Mouse (Mus musculus): Measurements from ENCODE around the gene Neurl1a. TPM values are rescaled to one million over a fixed set of nuclear protein-coding genes. Genes with fewer than 3 reads are reported as not detected.
A peak's percentile ranks its signal among the peaks of the same experiment; 100 is the strongest.

The Neurl1a gene
- polyA plus RNA-seq, 1 experiment from 2014 or later, result 3.9 TPM

DNA sequence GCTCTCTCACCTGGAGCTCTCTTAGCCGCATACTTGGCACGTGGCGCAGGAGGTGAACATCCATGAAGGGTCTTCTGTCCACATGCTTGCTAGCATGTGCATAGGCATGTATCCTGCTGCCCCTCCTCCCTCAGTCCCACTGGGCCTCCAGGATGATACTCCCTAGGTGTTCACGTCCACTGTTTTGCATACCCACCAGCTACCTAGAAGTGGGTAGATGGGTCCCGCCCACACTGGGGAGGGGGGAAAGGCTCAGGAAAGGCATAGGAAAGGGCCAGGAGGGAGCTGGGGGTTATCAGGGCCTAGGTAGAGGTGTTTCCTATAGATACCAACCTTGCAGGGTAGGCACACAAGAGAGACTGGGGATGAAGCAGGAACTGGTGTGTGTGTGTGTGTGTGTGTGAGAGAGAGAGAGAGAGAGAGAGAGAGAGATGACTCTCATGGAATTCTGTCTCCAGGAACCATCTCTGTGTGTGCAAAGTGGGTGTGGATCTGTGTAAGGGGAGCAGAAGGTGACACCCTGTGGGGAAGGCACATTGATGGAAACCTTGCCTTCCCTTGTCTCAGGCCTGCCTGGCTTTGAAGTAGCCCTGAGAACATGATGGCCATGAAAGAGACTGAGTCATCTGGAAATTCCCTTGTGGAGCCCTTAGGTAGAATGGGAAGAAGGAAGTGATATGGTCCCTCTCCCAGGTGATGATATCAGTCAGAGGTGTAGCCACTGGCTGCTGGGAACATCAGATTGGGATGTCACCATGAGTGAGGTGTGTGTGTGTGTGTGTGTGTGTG lies 53.7 kb downstream of the Neurl1a start:
- H3K27ac ChIP-seq (replicated peaks), result no peak overlapping the region
- H3K9ac ChIP-seq (ENCODE audit: low read length), result no peak overlapping the region
- no peaks in the 10 kb centered on the region for H3K36me3 ChIP-seq (ENCODE audit: control insufficient read depth, insufficient read depth, low read length)
- TF ChIP-seq CTCF (IDR thresholded peaks at IDR 0.05; ENCODE audit: low read depth) (no peak), EP300 (optimal IDR thresholded peaks at IDR 0.05) (no peak)
- DNase-seq (ENCODE audit: low spot score) (no peak), ATAC-seq (ENCODE audit: low FRiP score, low TSS enrichment) (no peak)
- no peaks in the 10 kb centered on the region for H3K9me3 ChIP-seq (ENCODE audit: control insufficient read depth, low read length)
- no peak overlapping the region for H3K4me2 ChIP-seq (replicated peaks; ENCODE audit: low read depth)
- no peaks in the 10 kb centered on the region for H3K4me1 ChIP-seq (replicated peaks; ENCODE audit: control insufficient read depth, insufficient read depth)
- 84% methylated on average over 5 of the region's 5 CpGs for WGBS
- H3K4me3 ChIP-seq (ENCODE audit: low read depth, low read length), result no peak overlapping the region
- H3K27me3 ChIP-seq (ENCODE audit: control insufficient read depth, insufficient read depth, low read length), result no peaks in the 10 kb centered on the region

DNA sequence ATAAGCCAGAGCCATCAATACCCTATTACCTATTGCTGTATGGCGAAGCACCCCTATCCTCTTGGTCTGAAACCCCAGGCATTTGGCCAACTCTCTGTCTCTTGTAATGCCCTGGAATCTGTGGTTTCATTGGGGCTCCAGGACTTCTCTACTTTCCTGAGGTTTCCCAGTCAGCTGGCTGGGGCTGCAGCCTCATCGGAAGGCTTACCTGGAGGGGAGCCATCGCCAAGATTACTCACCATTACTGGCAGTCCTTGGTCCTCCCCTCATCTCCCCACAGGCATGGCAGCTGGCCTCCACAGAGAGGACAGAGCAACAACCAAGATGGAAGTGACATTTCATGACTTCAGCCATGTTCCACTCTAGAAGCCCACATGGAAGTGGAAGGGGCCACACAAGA lies 54.5 kb downstream of the Neurl1a start:
- Histone ChIP-seq H3K27ac (replicated peaks) (no peak overlapping the region), H3K36me3 (ENCODE audit: control insufficient read depth, insufficient read depth, low read length) (no peaks in the 10 kb centered on the region), H3K27me3 (ENCODE audit: control insufficient read depth, insufficient read depth, low read length) (no peaks in the 10 kb centered on the region), H3K4me1 (replicated peaks; ENCODE audit: control insufficient read depth, insufficient read depth) (no peaks in the 10 kb centered on the region), H3K4me2 (replicated peaks; ENCODE audit: low read depth) (no peak overlapping the region), H3K9ac (ENCODE audit: low read length) (no peak overlapping the region), H3K4me3 (ENCODE audit: low read depth, low read length) (no peak overlapping the region), H3K9me3 (ENCODE audit: control insufficient read depth, low read length) (no peaks in the 10 kb centered on the region)
- DNase-seq (ENCODE audit: low spot score) (no peak), ATAC-seq (ENCODE audit: low FRiP score, low TSS enrichment) (no peak)
- WGBS, result 68% methylated on average over 3 of the region's 3 CpGs
- TF ChIP-seq CTCF (IDR thresholded peaks at IDR 0.05; ENCODE audit: low read depth), result no peak
- no peak for TF ChIP-seq EP300 (optimal IDR thresholded peaks at IDR 0.05)

DNA sequence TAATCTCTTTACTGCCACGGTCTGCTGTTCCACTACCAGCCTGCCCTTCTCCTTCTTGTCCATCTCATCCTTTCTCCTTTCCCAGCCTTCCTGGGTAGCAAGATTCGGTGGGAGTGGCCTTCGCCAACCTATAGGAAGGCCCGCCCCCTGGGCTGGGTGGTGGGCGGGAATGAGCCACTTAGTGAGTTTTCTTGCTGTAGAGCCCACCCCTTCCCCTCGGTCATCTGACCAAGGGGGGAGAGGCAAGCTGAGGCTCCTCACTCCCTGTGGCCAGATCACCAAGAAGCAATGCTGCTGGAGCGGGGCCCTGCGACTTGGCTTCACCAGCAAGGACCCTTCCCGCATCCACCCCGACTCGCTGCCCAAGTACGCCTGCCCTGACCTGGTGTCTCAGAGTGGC lies 61.5 kb downstream of the Neurl1a start:
- Histone ChIP-seq H3K9me3 (ENCODE audit: control insufficient read depth, low read length) (no peaks in the 10 kb centered on the region), H3K27me3 (ENCODE audit: control insufficient read depth, insufficient read depth, low read length) (no peaks in the 10 kb centered on the region), H3K4me2 (replicated peaks; ENCODE audit: low read depth) (peak overlapping the region; percentile 11; the same call in 1 of the 2 replicates), H3K9ac (ENCODE audit: low read length) (no peak overlapping the region), H3K4me1 (replicated peaks; ENCODE audit: control insufficient read depth, insufficient read depth) (no peaks in the 10 kb centered on the region), H3K27ac (replicated peaks) (no peak overlapping the region), H3K36me3 (ENCODE audit: control insufficient read depth, insufficient read depth, low read length) (no peaks in the 10 kb centered on the region), H3K4me3 (ENCODE audit: low read depth, low read length) (no peak overlapping the region)
- WGBS, result 47% methylated on average over 12 of the region's 12 CpGs
- ATAC-seq (ENCODE audit: low FRiP score, low TSS enrichment) (0 out of 2 replicates have a peak, but pooled peaks have one; percentile 25), DNase-seq (ENCODE audit: low spot score) (no peak)
- TF ChIP-seq EP300 (optimal IDR thresholded peaks at IDR 0.05) (no peak), CTCF (IDR thresholded peaks at IDR 0.05; ENCODE audit: low read depth) (no peak)

GRCm38 (mm10) chr19:47240957-47241356 lies 62.3 kb downstream of the Neurl1a start:
- Histone ChIP-seq H3K9me3 (ENCODE audit: control insufficient read depth, low read length) (no peaks in the 10 kb centered on the region), H3K4me2 (replicated peaks; ENCODE audit: low read depth) (no peak overlapping the region), H3K36me3 (ENCODE audit: control insufficient read depth, insufficient read depth, low read length) (no peaks in the 10 kb centered on the region), H3K27ac (replicated peaks) (no peak overlapping the region), H3K4me1 (replicated peaks; ENCODE audit: control insufficient read depth, insufficient read depth) (no peaks in the 10 kb centered on the region), H3K4me3 (ENCODE audit: low read depth, low read length) (no peak overlapping the region), H3K27me3 (ENCODE audit: control insufficient read depth, insufficient read depth, low read length) (no peaks in the 10 kb centered on the region), H3K9ac (ENCODE audit: low read length) (no peak overlapping the region)
- TF ChIP-seq EP300 (optimal IDR thresholded peaks at IDR 0.05) (no peak), CTCF (IDR thresholded peaks at IDR 0.05; ENCODE audit: low read depth) (no peak)
- no peak for ATAC-seq (ENCODE audit: low FRiP score, low TSS enrichment)
- no peak for DNase-seq (ENCODE audit: low spot score)
- 61% methylated on average over 7 of the region's 7 CpGs for WGBS

DNA sequence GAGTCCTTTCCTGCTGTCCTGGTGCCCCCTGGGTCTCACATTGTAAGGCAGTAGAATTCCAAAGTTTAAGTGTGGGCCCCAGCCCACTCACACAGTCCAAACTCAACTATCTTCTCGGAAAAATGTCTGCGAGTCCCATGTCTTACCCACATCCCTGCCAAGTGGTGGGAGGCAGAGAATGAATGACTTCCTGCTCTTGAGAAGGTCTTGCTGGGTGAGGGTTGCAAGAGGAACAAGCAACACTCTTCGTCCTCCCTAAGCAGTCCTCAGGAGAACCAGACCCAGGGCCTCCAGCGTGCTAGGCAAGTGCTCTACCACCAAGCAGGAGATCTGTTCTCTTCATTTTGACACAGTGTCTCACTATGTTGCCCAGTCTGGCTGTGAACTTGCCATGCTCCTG lies 63.6 kb downstream of the Neurl1a start:
- Histone ChIP-seq H3K4me1 (replicated peaks; ENCODE audit: control insufficient read depth, insufficient read depth) (no peaks in the 10 kb centered on the region), H3K9ac (ENCODE audit: low read length) (no peak overlapping the region), H3K9me3 (ENCODE audit: control insufficient read depth, low read length) (no peaks in the 10 kb centered on the region), H3K27ac (replicated peaks) (no peak overlapping the region), H3K27me3 (ENCODE audit: control insufficient read depth, insufficient read depth, low read length) (no peaks in the 10 kb centered on the region), H3K4me3 (ENCODE audit: low read depth, low read length) (no peak overlapping the region), H3K4me2 (replicated peaks; ENCODE audit: low read depth) (no peak overlapping the region), H3K36me3 (ENCODE audit: control insufficient read depth, insufficient read depth, low read length) (no peaks in the 10 kb centered on the region)
- ATAC-seq (ENCODE audit: low FRiP score, low TSS enrichment) (no peak), DNase-seq (ENCODE audit: low spot score) (no peak)
- 73% methylated on average over 4 of the region's 4 CpGs for WGBS
- no peak for TF ChIP-seq EP300 (optimal IDR thresholded peaks at IDR 0.05)
- TF ChIP-seq CTCF (IDR thresholded peaks at IDR 0.05; ENCODE audit: low read depth), result no peak

- Histone ChIP-seq H3K9me3 (ENCODE audit: control insufficient read depth, low read length) (no peaks in the 10 kb centered on the region), H3K36me3 (ENCODE audit: control insufficient read depth, insufficient read depth, low read length) (no peaks in the 10 kb centered on the region), H3K4me1 (replicated peaks; ENCODE audit: control insufficient read depth, insufficient read depth) (0 out of 2 replicates have a peak, but pooled peaks cover 2% of the 10 kb centered on the region), H3K4me3 (ENCODE audit: low read depth, low read length) (no peak overlapping the region), H3K9ac (ENCODE audit: low read length) (no peak overlapping the region), H3K27ac (replicated peaks) (no peak overlapping the region), H3K4me2 (replicated peaks; ENCODE audit: low read depth) (no peak overlapping the region), H3K27me3 (ENCODE audit: control insufficient read depth, insufficient read depth, low read length) (no peaks in the 10 kb centered on the region)
- 67% methylated on average over 8 of the region's 8 CpGs for WGBS
- ATAC-seq (ENCODE audit: low FRiP score, low TSS enrichment) (no peak), DNase-seq (ENCODE audit: low spot score) (no peak)
- TF ChIP-seq CTCF (IDR thresholded peaks at IDR 0.05; ENCODE audit: low read depth), result no peak
- no peak for TF ChIP-seq EP300 (optimal IDR thresholded peaks at IDR 0.05)
Measured at GRCm38 (mm10) chr19:47245512-47245911, 66.9 kb downstream of the Neurl1a start.

All from stomach, postnatal 0 days (tissue).